Mouse (Mus musculus): ENCODE measurements around the gene Calr3. TPM values are rescaled to one million over a fixed set of nuclear protein-coding genes. Genes with fewer than 3 reads are reported as not detected.

Calr3 gene
- total RNA-seq (2021): 1 to 10 TPM in 1 of 2 experiments, under 1 TPM in 1; 0.86 to 1.2 TPM
- long read RNA-seq, experiment 1, partial matches to known transcripts: 1 of 1 reads
- long read RNA-seq, experiment 1, other reads (novel, unspliced or antisense): 0 of 1 reads
- long read RNA-seq, experiment 2, partial matches to known transcripts: 0 of 2 reads
- long read RNA-seq, experiment 2, other reads (novel, unspliced or antisense): 0 of 2 reads

DNA sequence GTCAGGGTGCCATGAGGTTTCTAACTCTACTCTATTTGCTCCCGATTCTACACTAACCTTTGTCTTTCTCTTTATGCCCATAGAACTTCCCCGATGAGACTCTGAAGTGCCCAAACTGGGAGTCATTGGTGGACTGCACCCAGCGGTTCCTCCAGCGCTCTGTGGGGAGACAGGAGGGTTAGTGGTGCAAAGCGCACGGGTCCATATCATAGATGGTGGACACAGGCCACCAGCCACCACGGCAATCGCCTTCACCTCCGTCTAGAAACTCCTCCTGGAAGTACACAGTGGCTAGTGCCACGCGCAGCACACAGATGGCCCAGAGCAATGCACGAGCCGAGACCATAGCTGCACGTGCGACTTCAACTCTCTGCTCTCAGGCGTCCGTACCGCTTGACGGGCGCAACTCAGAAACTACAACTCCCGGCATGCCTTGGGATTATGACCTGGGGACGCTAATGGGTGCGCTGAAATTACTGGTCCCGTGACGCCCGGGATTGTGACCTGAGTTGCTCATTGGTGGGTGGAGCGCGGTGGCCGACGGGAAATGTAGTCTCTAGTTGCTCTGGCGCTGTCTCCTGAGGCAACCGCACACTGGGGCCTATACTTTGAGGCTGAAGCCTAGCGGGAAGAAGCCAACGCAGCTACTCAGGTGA, at the start of gene Calr3, which contains the start of gene 1700030K09Rik:
Calr3 (minus strand) TSS at position 533 of the 656 bp plus-strand sequence.
1700030K09Rik (plus strand) TSS at position 543 of the 656 bp plus-strand sequence.
- intact Hi-C loops (cut with DNase I): no loop called here
- DNase-seq (ENCODE audit: low spot score in 2 of 2): peak; percentile 99

DNA sequence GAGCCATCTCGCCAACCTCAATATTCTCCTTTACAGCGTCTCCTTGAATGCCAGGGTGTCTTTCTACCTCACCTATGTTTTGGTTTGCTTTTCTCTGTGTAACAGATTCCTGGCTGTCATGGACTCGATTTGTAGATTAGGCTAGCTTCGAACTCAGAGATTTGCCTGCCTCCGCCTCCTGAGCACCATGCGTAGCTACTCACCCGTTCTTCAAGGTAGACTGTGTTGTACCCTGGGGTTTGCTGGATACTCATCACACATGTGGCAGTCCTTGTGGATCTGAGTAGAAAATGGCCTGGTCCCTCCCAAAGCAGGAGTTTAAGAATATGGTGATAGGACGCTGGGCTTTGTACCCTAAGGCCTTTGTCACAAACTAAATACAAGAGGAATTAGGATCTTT, 49.7 kb upstream of the Calr3 start:
- intact Hi-C loops (cut with DNase I): no loop called here
- no peak for DNase-seq (ENCODE audit: low spot score in 2 of 2)

DNA sequence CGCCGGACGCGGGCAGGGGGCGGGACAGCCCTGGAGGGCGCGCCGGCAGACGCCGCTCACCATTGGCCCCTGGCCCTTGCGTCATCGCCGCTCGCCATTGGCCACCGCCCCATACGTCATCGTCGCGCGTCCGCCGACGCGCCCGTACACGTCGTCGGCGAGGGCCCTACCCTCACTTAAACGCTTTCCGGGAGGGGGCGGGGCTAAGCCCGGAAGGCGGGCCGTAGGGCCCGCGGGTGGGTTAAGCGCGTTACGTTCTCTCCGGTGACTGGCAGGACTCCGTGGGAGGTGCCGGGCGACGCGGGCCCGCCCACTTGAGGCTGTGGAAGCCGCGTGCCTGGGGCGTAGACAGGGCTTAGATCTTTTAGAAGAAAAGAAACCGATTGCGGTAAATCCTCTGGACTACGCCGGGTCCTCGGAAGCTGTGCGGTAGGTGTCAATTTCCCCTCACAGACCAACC, 49.0 kb upstream of the Calr3 start:
- DNase-seq (ENCODE audit: low spot score in 2 of 2): peak; percentile 99
- intact Hi-C loops (cut with DNase I): loop anchor here (1.0 kb wide), 1 partner anchor 56 kb away; the partner anchor contains the start of gene Med26

DNA sequence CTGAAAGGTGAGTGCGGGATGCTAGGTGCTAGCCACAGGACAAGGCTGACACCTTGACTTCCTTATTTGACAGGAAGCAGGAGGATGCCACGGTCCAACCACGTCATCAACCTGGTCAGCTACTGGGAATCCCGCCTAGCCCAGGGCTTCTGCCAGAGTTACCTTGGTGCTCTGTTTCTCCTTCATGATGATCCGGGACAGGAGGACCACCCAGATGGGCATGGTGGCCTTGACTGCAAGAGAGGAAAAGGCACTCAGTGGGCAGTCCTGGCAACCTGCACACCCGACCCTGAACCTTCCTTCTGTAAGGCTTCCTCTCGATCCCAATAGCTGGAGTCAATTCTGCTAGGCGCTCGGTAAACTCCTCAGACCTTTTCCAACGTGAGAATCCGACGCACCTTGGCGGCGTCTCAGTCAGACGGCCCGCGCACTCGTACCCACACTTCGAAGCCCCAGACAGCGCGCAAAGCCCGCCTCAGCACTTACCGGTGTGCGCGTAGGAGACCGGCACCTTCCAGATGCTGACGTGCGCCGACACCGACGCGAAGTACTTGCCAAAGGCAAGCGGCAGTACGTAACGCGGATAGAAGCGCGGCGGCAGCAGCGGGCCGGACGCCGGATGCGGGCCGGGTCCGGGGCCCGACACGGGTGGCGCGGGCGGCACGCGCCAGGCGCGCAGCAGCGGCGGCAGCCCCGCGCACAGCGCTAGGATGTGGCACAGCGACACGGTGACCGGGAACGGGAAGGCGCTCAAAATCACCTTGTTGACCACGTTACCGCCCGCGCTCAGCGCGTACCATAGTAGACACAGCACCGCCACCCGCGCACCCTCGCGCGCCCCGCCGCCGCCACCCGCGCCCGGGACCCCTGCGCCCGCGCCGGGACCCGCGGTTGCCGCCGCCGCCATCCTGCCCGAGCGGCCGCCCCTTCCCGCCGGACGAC, 48.3 kb upstream of the Calr3 start, which contains the start of gene Slc35e1:
Slc35e1 (minus strand) TSS at position 935 of the 942 bp plus-strand sequence.
- intact Hi-C loops (cut with DNase I): loop anchor here (1.0 kb wide), 1 partner anchor 56 kb away; the partner anchor contains the start of gene Med26
- peak; percentile 42 to 54 for DNase-seq (ENCODE audit: low spot score in 2 of 2)

DNA sequence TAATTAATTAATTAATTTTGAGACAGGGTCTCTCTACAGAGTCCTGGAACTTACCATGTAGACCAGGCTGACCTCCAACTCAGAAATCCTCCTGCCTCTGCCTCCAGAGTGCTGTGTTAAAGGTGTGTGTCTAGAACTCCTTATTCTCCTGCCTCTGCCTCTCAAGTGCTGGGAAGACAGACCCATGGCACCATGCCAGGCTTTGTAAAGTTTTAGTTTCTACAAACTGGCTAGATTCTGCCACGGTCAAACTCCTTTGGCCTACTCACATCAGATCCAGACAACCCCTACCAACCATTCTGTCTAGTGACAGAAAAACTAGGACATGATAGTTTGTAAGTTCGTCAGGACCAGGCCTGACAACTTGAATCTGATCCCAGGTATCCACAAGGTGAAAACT, 47.3 kb upstream of the Calr3 start:
- DNase-seq (ENCODE audit: low spot score in 2 of 2): peak in 1 of 2 experiments; percentile 23
- intact Hi-C loops (cut with DNase I): no loop called here

DNA sequence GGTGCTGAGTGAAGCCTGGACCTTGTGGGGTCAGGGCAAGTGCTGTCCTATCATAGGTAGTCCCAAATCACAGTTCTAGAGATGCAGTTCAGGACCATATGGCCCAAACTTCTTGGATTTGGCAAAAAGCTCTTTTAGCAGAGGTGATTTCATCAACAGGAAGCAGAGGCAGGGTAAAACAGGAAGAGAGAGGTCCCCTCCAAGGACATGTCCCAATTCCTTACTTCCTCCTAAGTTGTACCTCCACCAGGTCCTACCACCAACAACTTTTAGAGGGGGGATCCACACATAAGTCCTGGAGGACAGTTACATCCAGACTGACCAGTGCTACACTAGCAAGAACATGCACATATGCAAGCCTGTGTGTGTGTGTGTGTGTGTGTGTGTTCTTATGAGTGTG, 43.3 kb upstream of the Calr3 start:
- intact Hi-C loops (cut with DNase I): no loop called here
- no peak for DNase-seq (ENCODE audit: low spot score in 2 of 2)

DNA sequence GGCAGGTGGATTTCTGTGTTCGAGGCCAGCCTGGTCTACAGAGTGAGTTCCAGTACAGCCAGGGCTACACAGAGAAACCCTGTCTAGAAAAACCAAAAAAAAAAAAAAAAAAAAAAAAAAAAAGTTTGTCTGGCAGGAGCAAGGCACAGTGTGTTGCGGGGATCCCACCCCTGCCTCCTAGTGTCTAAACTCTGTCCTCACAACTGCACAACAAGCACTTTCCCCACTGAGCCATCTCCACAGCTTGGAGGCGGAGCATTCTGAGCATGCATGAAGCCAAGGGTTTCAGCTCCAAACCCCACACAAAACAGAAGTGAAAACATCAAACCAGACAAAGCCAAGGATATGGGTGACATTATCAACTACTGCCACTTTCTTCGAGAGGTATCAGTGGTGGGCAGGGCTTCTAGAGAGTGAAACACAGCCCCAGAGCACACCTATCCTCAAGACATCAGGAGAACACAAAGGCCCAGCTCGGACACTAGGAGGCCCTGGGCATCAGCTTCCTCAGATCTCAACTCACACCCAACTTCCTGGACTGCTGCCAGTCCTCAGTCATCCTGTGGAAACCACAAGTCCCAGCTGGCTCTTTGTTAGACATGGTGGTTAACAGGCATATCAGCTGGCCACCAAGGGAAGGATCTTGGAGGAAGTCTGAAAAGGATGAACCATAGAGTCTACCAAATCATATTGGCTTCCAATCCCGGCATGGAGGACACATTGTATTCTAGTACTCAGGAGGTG, 42.0 kb upstream of the Calr3 start:
- peak; percentile 52 to 61 for DNase-seq (ENCODE audit: low spot score in 2 of 2)
- intact Hi-C loops (cut with DNase I): no loop called here

DNA sequence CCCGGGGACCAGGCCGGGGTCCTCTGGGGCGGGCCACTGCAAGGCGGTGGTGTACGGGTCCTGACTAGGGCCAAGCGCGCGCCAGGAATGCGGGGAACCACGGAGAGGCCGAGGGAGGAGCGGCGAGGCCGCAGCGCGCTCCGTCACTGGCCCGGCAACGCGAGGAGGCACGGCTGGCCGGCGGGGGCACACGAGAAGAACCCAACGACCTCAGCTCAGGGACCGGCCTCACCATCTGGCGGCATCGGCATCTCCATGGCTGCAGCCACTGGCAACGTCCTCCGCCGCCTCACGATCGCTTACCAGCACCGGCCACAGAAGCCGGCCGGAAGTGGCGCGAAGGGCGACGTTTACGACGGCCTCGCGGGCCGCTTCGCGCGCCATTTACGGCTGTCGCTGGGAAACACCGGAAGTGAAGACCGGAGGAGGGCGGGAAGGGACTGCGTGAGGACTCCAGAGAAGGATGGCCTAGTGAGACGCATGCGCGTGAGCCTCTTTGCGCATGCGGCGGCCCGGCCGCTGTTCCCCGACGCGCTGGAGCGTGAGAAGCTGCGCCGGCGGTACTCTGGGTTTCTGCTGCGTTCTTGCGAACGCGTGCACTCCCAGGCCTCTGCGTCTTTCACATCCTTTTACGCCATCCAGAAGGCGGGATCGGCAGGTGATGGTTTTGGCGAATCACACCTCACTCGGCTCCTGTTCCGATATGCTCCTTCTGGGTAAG, 31.3 kb upstream of the Calr3 start, which contains the start of gene Cherp:
Cherp (minus strand) TSS at position 401 of the 721 bp plus-strand sequence.
- intact Hi-C loops (cut with DNase I): no loop called here
- peak; percentile 98 to 99 for DNase-seq (ENCODE audit: low spot score in 2 of 2)

DNA sequence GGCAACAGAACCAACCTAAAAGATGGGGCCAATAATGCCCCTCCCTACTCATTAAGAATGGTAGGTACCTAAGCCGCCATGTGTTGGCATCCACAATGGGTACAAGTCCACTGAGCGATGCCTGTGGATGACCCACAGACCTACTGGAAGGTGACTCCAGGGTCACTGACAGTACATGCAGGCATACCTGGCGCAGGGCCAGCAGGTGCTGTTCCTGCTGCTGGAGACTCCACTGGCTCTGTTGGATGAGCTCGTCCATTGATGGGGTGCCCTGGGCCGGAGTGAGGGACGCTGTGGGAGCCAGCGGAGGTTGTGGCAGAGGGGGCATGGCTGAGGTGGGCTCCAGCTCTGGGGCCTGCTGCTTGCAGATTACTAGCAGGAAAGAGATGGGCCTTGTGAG, 27.0 kb upstream of the Calr3 start:
- no peak for DNase-seq (ENCODE audit: low spot score in 2 of 2)
- intact Hi-C loops (cut with DNase I): no loop called here

DNA sequence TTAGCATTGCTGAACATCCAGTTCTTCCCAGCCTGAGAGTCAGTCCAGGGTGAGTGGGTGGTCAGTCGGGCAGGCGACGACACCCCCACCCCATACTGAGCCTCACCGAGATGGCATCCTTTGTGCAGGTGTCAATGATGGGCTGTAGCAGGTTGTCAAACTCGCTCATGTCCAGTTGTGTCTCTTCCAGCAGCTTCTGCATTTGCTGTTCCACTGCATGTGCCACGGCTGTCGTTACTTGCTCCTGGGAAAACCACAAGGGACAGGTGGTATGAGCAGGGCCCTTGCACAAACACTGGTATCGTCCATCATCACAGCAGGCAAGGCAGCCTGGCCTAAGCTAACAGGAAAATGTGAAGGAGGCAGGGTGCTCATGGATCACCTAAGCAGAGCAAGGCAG, 26.3 kb upstream of the Calr3 start:
- no peak for DNase-seq (ENCODE audit: low spot score in 2 of 2)
- intact Hi-C loops (cut with DNase I): no loop called here

DNA sequence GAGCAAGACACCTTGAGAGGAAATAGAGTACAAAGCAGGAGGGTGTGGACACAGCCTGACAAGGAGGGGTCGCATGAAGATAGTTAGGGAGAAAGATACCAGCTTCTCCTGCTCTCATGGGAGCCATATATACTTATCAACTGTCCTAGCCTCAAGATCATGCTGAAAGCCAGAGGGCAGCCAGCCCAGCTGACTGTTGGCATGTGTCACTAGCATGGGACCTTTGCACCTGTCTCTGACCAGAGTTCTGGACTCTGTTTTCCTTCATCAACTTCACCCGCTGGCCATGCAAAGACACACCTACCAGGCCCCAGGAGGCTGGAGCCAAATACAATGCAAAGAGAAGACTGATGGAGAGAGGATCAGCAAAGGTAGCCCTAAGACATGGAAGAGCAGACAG, 25.6 kb upstream of the Calr3 start:
- intact Hi-C loops (cut with DNase I): no loop called here
- DNase-seq (ENCODE audit: low spot score in 2 of 2): no peak

DNA sequence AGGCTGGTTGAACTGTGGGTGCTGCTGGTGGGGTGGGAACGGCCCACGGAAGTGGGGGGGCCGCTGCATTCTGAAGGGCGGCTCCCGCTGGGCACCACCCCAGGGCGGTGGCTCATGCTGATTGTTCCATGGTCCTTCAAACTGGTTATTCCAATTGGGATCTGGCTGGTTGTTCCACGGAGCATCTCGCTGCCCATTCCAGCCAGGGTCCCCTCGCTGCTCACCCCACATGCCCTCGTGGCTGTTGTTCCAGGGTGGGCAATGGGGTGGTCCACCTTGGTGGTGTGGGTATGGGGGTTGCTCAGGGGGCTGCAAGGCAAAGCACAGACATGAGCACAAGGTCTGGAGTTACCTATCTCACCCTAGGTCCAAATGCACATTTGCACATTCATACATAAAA, 20.5 kb upstream of the Calr3 start:
- DNase-seq (ENCODE audit: low spot score in 2 of 2): no peak
- intact Hi-C loops (cut with DNase I): no loop called here

DNA sequence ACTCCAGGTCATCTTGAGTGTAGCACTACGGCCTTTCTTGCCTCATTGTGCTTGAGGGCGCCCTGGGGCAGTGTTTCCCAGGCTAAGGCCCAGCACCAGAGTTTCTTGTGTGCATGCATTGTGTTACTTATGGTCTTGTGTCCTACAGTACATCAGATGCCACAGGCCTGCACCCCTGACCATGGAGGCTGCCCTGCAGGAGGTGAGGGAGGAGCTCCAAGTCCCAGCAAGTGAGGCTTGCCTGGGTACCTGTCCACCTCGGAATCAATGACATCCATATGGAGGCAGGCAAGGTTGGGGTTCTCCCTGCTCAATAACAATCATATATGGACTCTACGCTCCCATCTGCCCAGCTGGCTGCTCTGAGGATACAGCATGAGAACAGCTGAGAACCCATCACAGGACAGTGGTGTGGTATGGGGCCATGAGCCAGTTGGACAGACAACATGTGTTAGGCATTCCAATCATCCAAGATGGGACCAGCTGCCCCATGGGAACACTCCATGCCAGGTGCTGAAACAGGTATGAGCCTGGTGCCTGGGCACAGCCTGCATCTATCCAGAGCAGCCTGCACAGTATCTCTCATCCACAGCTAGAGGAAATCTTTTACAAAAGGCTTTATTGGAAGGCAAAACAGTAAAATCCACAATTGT, 16.3 kb upstream of the Calr3 start:
- no peak for DNase-seq (ENCODE audit: low spot score in 2 of 2)
- intact Hi-C loops (cut with DNase I): no loop called here

DNA sequence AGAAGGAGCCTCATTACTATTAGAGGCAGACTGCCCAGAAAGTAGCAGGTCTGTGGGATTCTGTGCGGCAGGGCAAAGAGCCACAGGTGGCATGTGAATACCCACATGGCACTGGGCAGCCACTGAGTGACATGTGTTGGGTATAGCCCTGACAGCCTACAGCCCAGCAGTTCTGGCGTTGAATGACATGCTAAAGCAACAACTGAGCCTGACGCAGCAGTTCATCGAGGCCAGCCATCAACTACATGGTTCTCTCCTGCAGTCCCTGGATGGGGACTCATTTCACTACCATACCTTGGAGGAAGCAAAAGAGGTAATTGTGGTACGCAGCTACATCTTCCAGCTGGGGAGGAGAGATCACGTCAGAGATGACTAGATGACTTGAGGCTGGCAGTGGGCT, 14.8 kb upstream of the Calr3 start:
- no peak for DNase-seq (ENCODE audit: low spot score in 2 of 2)
- intact Hi-C loops (cut with DNase I): no loop called here

DNA sequence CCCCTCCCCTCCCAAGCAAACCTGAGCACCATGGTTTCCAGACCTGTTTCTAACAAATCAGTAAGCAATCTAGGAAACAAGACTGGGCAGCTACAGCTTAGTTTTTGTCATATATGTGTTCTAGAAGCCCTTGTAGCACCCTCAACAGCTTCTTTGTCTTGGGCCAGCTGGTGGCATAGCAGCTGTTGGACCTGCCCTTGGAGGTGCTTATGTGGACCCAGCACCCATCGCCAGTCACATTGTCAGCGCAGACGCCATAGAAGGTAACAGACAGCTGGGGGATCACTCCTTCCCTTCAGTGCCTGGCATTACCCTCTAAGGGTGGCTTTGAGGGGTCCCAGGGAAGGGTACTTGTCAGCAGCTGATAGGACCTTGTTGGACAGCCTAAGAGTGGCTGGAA, 14.1 kb upstream of the Calr3 start:
- intact Hi-C loops (cut with DNase I): no loop called here
- no peak for DNase-seq (ENCODE audit: low spot score in 2 of 2)

DNA sequence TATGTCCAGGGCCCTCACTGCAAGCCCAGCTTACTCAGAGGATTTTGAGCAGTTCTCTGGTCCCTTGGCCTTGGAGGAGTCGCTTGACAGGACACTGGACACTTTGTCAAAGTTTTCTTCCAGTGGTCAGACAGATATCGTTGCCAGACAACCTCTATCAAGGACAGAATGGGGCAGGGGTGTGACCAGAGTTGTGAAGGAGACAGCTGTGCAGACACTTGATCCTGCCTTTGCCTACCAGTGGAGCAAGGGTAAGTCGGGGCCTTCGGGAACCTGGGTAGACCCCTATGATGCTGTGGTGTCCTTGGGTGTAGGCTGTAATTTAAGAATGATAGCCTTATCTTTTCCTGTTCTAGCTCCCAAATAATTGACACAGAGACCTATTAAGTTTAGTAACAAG, 11.6 kb upstream of the Calr3 start:
- intact Hi-C loops (cut with DNase I): no loop called here

DNA sequence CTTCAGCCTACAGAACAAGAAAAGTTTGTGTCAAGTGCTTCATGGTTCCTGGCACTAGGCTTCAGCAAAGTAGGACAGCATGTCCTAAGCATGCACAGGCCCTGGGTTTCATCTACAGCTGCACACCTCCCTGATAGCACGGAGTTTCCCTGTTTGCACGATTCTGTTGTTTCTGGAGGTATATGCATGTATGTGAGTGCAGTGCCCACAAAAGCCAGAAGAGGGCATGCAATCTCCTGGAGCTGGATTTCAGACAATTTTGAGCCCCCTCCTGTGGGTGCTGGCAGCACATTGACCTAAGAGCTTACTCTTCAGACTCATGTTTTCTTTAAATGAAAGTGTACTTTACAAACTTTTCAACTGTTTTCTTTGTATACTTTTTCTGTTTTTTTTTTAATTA, 10.2 kb upstream of the Calr3 start:
- intact Hi-C loops (cut with DNase I): no loop called here
- no peak for DNase-seq (ENCODE audit: low spot score in 2 of 2)

More for the DNA sequence above, 11.6 kb upstream of the Calr3 start:
- DNase-seq (ENCODE audit: low spot score in 2 of 2): no peak

DNA sequence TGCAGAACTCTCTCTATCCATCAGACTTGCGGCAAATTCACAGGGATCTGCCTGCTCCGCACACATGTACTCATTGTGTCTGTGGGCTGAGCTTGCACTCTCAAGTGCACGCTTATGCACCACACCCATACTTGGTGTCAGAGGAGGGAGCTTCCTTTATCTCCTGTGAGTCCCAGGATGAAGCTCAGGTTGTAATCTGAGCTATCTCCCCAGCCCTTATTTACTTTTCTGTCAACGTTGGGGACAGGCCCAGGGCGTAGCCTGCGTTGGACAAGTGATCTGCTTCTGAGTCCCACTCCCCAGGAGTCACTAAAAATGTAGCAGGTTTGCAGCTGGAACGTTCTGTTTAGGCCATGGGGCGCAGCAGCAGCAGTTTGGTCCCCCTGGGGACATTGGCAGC, 7.8 kb upstream of the Calr3 start:
- no peak for DNase-seq (ENCODE audit: low spot score in 2 of 2)
- intact Hi-C loops (cut with DNase I): no loop called here
